Mouse (Mus musculus): ENCODE data around the gene Espl1.

DNA sequence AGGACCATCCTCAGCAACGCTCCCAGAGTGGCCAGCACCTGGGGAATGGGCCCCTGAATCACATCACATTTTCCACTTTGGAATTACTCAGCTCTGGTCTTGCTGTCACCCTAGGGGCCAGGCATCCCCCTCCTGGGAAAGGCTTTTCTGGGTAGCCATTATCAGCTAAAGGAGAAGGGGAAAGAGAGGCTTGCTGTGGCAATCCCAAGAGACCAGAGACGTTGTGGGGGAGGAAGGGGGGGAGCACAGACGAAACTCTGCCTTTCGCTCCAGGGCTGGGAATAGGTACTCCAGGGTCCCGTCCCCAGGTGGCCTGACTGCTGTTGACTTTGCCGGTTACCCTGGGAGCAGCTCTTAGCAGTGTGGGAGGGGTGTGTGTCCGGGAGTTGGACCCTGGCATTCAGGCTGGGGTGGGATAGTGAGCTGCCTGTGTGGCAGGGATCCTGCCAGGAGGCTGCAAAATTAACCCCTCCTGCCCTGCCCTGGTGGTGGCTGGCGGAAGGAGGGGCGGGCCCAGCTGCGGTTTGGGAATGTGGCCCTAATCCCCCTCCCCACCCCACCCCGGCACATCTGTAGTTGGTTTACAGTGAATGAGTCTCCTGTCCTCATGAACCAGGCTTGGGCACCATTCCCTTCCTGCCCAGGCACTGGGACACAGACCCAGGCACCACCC is 37.3 kb upstream of the Espl1 start:
- TF ChIP-seq CTCF (IDR thresholded peaks at IDR 0.05; ENCODE audit: insufficient read depth, low read depth, low read length) (no peak), POLR2A (IDR thresholded peaks at IDR 0.05; ENCODE audit: insufficient read depth, low read depth, low read length) (no peak)
